Mouse (Mus musculus) heart, embryonic 11.5 days (tissue): ENCODE results near the gene AI597479. TPM values are rescaled to one million over a fixed set of nuclear protein-coding genes. Genes with fewer than 3 reads are reported as not detected.

Source experiments
- ATAC-seq: fragments of 200-750 bp; cut with Nextera tagmentation; replicated peaks from 2 replicates; pipeline ENCODE4 v1.8.0; 2017; ENCODE audit warnings: moderate library complexity; ENCODE audit not compliant: insufficient number of reproducible peaks, low FRiP score, low TSS enrichment
- H3K27ac ChIP-seq: fragments of 300-500 bp; sonication (generic); 2 replicates; pipeline ENCODE4 v1.5.1; 2014; ENCODE audit warnings: mild to moderate bottlenecking, low read depth, low read length
- H3K27me3 ChIP-seq: fragments of 300-500 bp; sonication (generic); 2 replicates; pipeline ENCODE4 v1.6.1; 2014; ENCODE audit warnings: mild to moderate bottlenecking, low read length, mixed read lengths; ENCODE audit not compliant: control insufficient read depth, insufficient read depth
- H3K36me3 ChIP-seq: fragments of 300-500 bp; sonication (generic); 2 replicates; pipeline ENCODE4 v1.6.1; 2014; ENCODE audit warnings: mild to moderate bottlenecking, low read length, moderate library complexity, mixed read lengths; ENCODE audit not compliant: control insufficient read depth, insufficient read depth
- H3K4me1 ChIP-seq: fragments of 300-500 bp; sonication (generic); 2 replicates; pipeline ENCODE4 v1.6.1; 2014; ENCODE audit warnings: low read length; ENCODE audit not compliant: control insufficient read depth, insufficient read depth
- H3K4me2 ChIP-seq: fragments of 300-500 bp; sonication (generic); 2 replicates; pipeline ENCODE4 v1.6.1; 2014; ENCODE audit warnings: mild to moderate bottlenecking, moderate library complexity
- H3K4me3 ChIP-seq: fragments of 300-500 bp; sonication (generic); 2 replicates; pipeline ENCODE4 v1.5.1; 2014; ENCODE audit warnings: low read depth, low read length
- H3K9ac ChIP-seq: fragments of 300-500 bp; sonication (generic); 2 replicates; pipeline ENCODE4 v1.6.1; 2014; ENCODE audit warnings: mild to moderate bottlenecking, low read depth, low read length, moderate library complexity
- H3K9me3 ChIP-seq: fragments of 300-500 bp; sonication (generic); replicated peaks from 2 replicates; pipeline ENCODE4 v1.6.1; 2016; ENCODE audit warnings: low read length; ENCODE audit not compliant: control insufficient read depth
- whole genome bisulfite sequencing: fragments of 180-500 bp; shearing (Covaris S2); extraction: QIAGEN DNeasy Blood & Tissue Kit; methylation state at CpG from one replicate; pipeline ENCODE4 v1.1.7; 2014; ENCODE audit not compliant: insufficient replicate concordance; 5-methylcytosine and 5-hydroxymethylcytosine counted together
- polyA plus RNA-seq: library from polyadenylated mRNA; unstranded; fragments of >200 nt; fragmentation: Nextera tagmentation; extraction: Ambion mirVana; gene quantifications from 2 replicates; pipeline ENCODE4 v1.2.1, GENCODE M21; 2014

The AI597479 gene
- 22.4 and 29.8 TPM in 2 replicates for polyA plus RNA-seq

GRCm38 (mm10) chr1:43098031-43098984 lies at the start of gene AI597479, which contains the start of gene Tgfbrap1:
AI597479 (plus strand) TSS chr1:43098710.
Tgfbrap1 (minus strand) TSS chr1:43098637.
- H3K36me3 ChIP-seq: no peaks in the 10 kb centered on the region
- peak; percentile 92 for ATAC-seq
- H3K4me2 ChIP-seq: peak within 1 kb of the TSS; percentile 65
- peak within 1 kb of the TSS; percentile 100 for H3K27ac ChIP-seq
- WGBS: 1% methylated on average over 57 of the region's 57 CpGs
- H3K9ac ChIP-seq: peak within 1 kb of the TSS; percentile 91
- H3K4me3 ChIP-seq: peak within 1 kb of the TSS; percentile 97
- H3K9me3 ChIP-seq: no peaks in the 10 kb centered on the region
- H3K4me1 ChIP-seq: peaks cover 3% of the 10 kb centered on the region; the same call in 1 of the 2 replicates
- no peaks in the 10 kb centered on the region for H3K27me3 ChIP-seq

GRCm38 (mm10) chr1:43051903-43052302 lies 46.6 kb upstream of the AI597479 start:
- peaks cover 9% of the 10 kb centered on the region; the same call in 1 of the 2 replicates for H3K36me3 ChIP-seq
- 86% methylated on average over 5 of the region's 5 CpGs for WGBS
- no peak for ATAC-seq

GRCm38 (mm10) chr1:43065615-43066310 lies 32.7 kb upstream of the AI597479 start:
- WGBS: 56% methylated on average over 9 of the region's 9 CpGs
- Histone ChIP-seq H3K4me2 (no peak overlapping the region), H3K27ac (no peak overlapping the region), H3K9me3 (no peaks in the 10 kb centered on the region), H3K27me3 (no peaks in the 10 kb centered on the region), H3K4me3 (no peak overlapping the region), H3K36me3 (no peaks in the 10 kb centered on the region), H3K4me1 (no peaks in the 10 kb centered on the region), H3K9ac (no peak overlapping the region)
- peak; percentile 80; the same call in 1 of the 2 replicates for ATAC-seq

More at GRCm38 (mm10) chr1:43051903-43052302, 46.6 kb upstream of the AI597479 start:
- no peak overlapping the region for H3K4me2 ChIP-seq
- H3K9me3 ChIP-seq: no peaks in the 10 kb centered on the region
- H3K9ac ChIP-seq: no peak overlapping the region
- no peak overlapping the region for H3K27ac ChIP-seq
- H3K4me3 ChIP-seq: no peak overlapping the region
- no peaks in the 10 kb centered on the region for H3K27me3 ChIP-seq
- no peaks in the 10 kb centered on the region for H3K4me1 ChIP-seq

GRCm38 (mm10) chr1:43066573-43066972 lies 31.9 kb upstream of the AI597479 start:
- Histone ChIP-seq H3K4me2 (no peak overlapping the region), H3K36me3 (no peaks in the 10 kb centered on the region), H3K9me3 (no peaks in the 10 kb centered on the region), H3K27me3 (no peaks in the 10 kb centered on the region), H3K9ac (no peak overlapping the region), H3K27ac (no peak overlapping the region), H3K4me1 (no peaks in the 10 kb centered on the region), H3K4me3 (no peak overlapping the region)
- no peak for ATAC-seq
- 81% methylated on average over 8 of the region's 8 CpGs for WGBS

- Histone ChIP-seq H3K27ac (no peak overlapping the region), H3K4me2 (no peak overlapping the region), H3K36me3 (no peaks in the 10 kb centered on the region), H3K4me3 (no peak overlapping the region), H3K4me1 (no peaks in the 10 kb centered on the region), H3K9me3 (no peaks in the 10 kb centered on the region), H3K9ac (no peak overlapping the region), H3K27me3 (no peaks in the 10 kb centered on the region)
- no peak for ATAC-seq
- 61% methylated on average over 7 of the region's 7 CpGs for WGBS
Observed at GRCm38 (mm10) chr1:43067551-43067950, 31.0 kb upstream of the AI597479 start.

GRCm38 (mm10) chr1:43070726-43071125 lies 27.8 kb upstream of the AI597479 start:
- Histone ChIP-seq H3K9me3 (no peaks in the 10 kb centered on the region), H3K4me2 (no peak overlapping the region), H3K4me3 (no peak overlapping the region), H3K4me1 (no peaks in the 10 kb centered on the region), H3K36me3 (no peaks in the 10 kb centered on the region), H3K9ac (no peak overlapping the region), H3K27me3 (no peaks in the 10 kb centered on the region), H3K27ac (no peak overlapping the region)
- WGBS: 79% methylated on average over 5 of the region's 5 CpGs
- ATAC-seq: no peak

- Histone ChIP-seq H3K9ac (no peak overlapping the region), H3K4me1 (no peaks in the 10 kb centered on the region), H3K4me3 (no peak overlapping the region), H3K36me3 (no peaks in the 10 kb centered on the region; the same call in 1 of the 2 replicates), H3K4me2 (no peak overlapping the region), H3K27ac (no peak overlapping the region), H3K27me3 (no peaks in the 10 kb centered on the region), H3K9me3 (no peaks in the 10 kb centered on the region)
- ATAC-seq: no peak
- 92% methylated on average over 8 of the region's 8 CpGs for WGBS
Observed at GRCm38 (mm10) chr1:43072028-43072427, 26.5 kb upstream of the AI597479 start.

GRCm38 (mm10) chr1:43072561-43072960 lies 25.9 kb upstream of the AI597479 start:
- ATAC-seq: no peak
- Histone ChIP-seq H3K4me2 (no peak overlapping the region), H3K27me3 (no peaks in the 10 kb centered on the region), H3K9me3 (no peaks in the 10 kb centered on the region), H3K4me3 (no peak overlapping the region), H3K4me1 (no peaks in the 10 kb centered on the region), H3K27ac (no peak overlapping the region), H3K36me3 (no peaks in the 10 kb centered on the region; the same call in 1 of the 2 replicates), H3K9ac (no peak overlapping the region)
- WGBS: 77% methylated on average over 1 of the region's 1 CpGs
